Mouse (Mus musculus): ENCODE data around the gene Rflnb. TPM values are rescaled to one million over a fixed set of nuclear protein-coding genes. Genes with fewer than 3 reads are reported as not detected.

Gene Rflnb
- polyA plus RNA-seq, 1 experiment = not detected

DNA sequence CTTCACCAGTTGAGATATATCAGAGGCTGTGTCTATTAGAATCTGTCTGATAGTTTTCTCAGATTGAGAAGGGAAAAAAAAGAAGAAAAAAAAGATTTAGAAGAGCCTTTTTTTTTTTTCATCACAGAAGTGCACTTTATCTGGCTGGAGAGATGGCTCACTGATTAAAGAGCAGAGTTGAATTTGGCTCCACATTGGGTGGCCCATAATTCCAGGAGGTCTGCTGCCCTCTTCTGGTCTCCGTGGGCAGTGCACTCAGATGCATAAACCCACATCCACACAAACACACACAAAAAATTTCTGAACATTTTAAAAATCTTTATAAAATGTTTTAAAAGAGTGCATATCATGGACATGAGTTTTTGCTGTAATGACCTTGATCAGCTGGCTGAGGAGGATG, 53.6 kb downstream of the Rflnb start:
- TF ChIP-seq CTCF (IDR thresholded peaks at IDR 0.05; ENCODE audit: low read depth, low read length) (peak; percentile 32; the same call in 1 of the 2 replicates), POLR2A (IDR thresholded peaks at IDR 0.05; ENCODE audit: borderline replicate concordance, low read depth, low read length) (no peak)
- Histone ChIP-seq H3K4me3 (ENCODE audit: insufficient read depth, low read length) (no peak overlapping the region), H3K27ac (ENCODE audit: insufficient read depth, low read depth, low read length) (no peak overlapping the region), H3K4me1 (ENCODE audit: control insufficient read depth, insufficient read depth, low read length) (peaks cover 2% of the 10 kb centered on the region; the same call in 1 of the 2 replicates)

DNA sequence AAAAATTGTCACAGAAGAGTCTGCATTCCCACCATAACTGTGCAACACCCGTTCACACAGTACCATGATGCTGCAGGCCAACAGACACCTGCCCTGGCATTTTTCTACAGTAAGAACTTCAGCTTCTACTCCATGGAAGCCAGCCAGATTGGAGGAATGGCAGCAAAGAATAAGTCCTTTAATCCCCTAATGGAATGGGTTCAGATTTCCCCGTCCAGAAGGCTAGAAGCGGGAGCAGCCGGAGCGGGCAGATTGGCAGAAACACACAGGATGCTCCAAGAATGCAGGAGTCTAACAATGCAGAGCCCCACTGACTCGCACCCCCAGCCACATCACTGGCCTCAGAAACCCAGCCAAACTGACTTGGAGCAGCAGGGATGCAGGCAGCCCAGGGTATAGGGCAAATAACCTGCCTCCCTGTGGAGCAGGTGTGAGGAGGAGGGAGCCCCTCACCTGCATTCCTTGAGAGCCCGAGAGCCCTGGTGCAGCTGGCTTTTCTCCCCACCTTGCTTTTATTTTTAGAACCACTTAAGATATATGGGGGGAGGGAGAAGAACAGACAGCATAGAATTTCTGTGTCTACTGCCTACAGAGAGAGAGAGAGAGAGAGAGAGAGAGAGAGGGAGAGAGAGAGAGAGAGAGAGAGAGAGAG, 54.5 kb downstream of the Rflnb start:
- TF ChIP-seq CTCF (IDR thresholded peaks at IDR 0.05; ENCODE audit: low read depth, low read length) (no peak), POLR2A (IDR thresholded peaks at IDR 0.05; ENCODE audit: borderline replicate concordance, low read depth, low read length) (no peak)
- Histone ChIP-seq H3K4me1 (ENCODE audit: control insufficient read depth, insufficient read depth, low read length) (peaks cover 2% of the 10 kb centered on the region; the same call in 1 of the 2 replicates), H3K4me3 (ENCODE audit: insufficient read depth, low read length) (no peak overlapping the region), H3K27ac (ENCODE audit: insufficient read depth, low read depth, low read length) (no peak overlapping the region)

DNA sequence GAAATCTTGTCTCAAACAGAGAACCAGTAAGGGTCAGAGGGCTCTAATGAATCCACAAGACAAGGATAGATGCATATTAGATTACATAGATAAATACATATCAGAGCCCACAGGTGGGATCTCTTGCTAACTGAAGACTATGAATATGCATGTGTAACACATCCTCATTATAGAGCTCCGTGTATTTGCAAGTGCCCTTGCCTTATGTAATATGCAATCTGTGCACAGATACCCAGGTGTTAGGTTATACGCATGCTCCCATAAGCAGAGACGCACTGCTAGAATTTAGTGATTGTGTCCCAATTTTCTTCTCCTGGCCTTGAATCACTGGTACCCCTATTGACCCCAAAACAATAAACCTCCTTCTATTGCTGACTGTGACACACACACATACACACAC, 55.4 kb downstream of the Rflnb start:
- no peak for TF ChIP-seq CTCF (IDR thresholded peaks at IDR 0.05; ENCODE audit: low read depth, low read length)
- TF ChIP-seq POLR2A (IDR thresholded peaks at IDR 0.05; ENCODE audit: borderline replicate concordance, low read depth, low read length) = no peak
- H3K4me1 ChIP-seq (ENCODE audit: control insufficient read depth, insufficient read depth, low read length) = peaks cover 2% of the 10 kb centered on the region; the same call in 1 of the 2 replicates
- H3K4me3 ChIP-seq (ENCODE audit: insufficient read depth, low read length) = no peak overlapping the region
- no peak overlapping the region for H3K27ac ChIP-seq (ENCODE audit: insufficient read depth, low read depth, low read length)

GRCm38 (mm10) chr11:75970629-75971028, 57.0 kb downstream of the Rflnb start:
- TF ChIP-seq POLR2A (IDR thresholded peaks at IDR 0.05; ENCODE audit: borderline replicate concordance, low read depth, low read length) (no peak), CTCF (IDR thresholded peaks at IDR 0.05; ENCODE audit: low read depth, low read length) (no peak)
- Histone ChIP-seq H3K4me1 (ENCODE audit: control insufficient read depth, insufficient read depth, low read length) (no peaks in the 10 kb centered on the region), H3K4me3 (ENCODE audit: insufficient read depth, low read length) (no peak overlapping the region), H3K27ac (ENCODE audit: insufficient read depth, low read depth, low read length) (no peak overlapping the region)

Other genes starting within 250 kb of the Rflnb start
- not detected in 2 replicates for gene Doc2b, start 231.7 kb downstream of the Rflnb start, polyA plus RNA-seq (2012; ENCODE audit: insufficient read depth, insufficient read length, missing spikeins)
- not detected in 2 replicates for gene Rph3al, start 89.4 kb downstream of the Rflnb start, polyA plus RNA-seq (2012; ENCODE audit: insufficient read depth, insufficient read length, missing spikeins)
- gene 1700016K19Rik, start 27.9 kb downstream of the Rflnb start, polyA plus RNA-seq (2012; ENCODE audit: insufficient read depth, insufficient read length, missing spikeins) = not detected in 2 replicates
- gene Vps53, start 151.9 kb upstream of the Rflnb start, polyA plus RNA-seq (2012; ENCODE audit: insufficient read depth, insufficient read length, missing spikeins) = 40.7 and 47.9 TPM in 2 replicates
- 2.1 and 3.8 TPM in 2 replicates for gene Fam57a, start 151.9 kb upstream of the Rflnb start, polyA plus RNA-seq (2012; ENCODE audit: insufficient read depth, insufficient read length, missing spikeins)
- gene Dbil5, start 189.8 kb upstream of the Rflnb start, polyA plus RNA-seq (2012; ENCODE audit: insufficient read depth, insufficient read length, missing spikeins) = not detected in 2 replicates
- 1.6 and 3.2 TPM in 2 replicates for gene Gemin4, start 189.9 kb upstream of the Rflnb start, polyA plus RNA-seq (2012; ENCODE audit: insufficient read depth, insufficient read length, missing spikeins)
- gene Mrm3, start 215.9 kb upstream of the Rflnb start, polyA plus RNA-seq (2012; ENCODE audit: insufficient read depth, insufficient read length, missing spikeins) = 3.2 and 3.4 TPM in 2 replicates
- gene Glod4, start 215.9 kb upstream of the Rflnb start, polyA plus RNA-seq (2012; ENCODE audit: insufficient read depth, insufficient read length, missing spikeins) = 40.0 and 53.4 TPM in 2 replicates

Data from bone marrow macrophage, adult 2 months (primary cell).